In the genomic region with DNA sequence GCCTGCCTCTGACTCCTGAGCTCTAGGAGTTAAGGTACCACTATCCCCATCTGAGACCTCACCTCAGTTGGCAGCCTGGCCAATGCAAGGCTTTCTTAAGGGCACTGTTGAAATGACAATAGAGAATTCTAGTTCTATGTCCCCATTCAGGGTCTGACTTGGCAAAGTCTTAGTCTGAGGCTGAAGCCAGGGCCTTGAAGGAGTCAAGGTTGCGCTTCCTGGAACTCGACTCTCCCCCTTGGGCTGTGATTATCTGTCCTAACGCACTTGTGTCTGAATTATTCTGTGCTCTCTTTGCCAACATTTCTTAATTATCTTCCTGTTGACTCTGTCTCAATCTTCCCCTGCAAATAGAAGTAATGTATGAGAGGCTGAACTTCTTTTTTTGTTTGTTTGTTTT, we compare ENCODE assay signal across 1 mouse cellular context.
TF ChIP-seq lines count a peak whose summit lies in the region.

No protein-coding gene starts in this region.

TF ChIP-seq in MEL, 35 proteins besides CTCF, POLR2A, EP300 and RAD21 (continued from another document):
- TF ChIP-seq E2F4 (IDR thresholded peaks at IDR 0.05; ENCODE audit: borderline replicate concordance, low read depth, low read length) = no peak
- no peak for TF ChIP-seq TBP (IDR thresholded peaks at IDR 0.05; ENCODE audit: low read depth, low read length)
- no peak for TF ChIP-seq MAFK (IDR thresholded peaks at IDR 0.05; ENCODE audit: borderline replicate concordance, low read depth, low read length)
- TF ChIP-seq USF1 (IDR thresholded peaks at IDR 0.05; ENCODE audit: low read depth, low read length) = no peak
- no peak for TF ChIP-seq ELF1 (IDR thresholded peaks at IDR 0.05; ENCODE audit: low read depth, low read length)
